Mouse (Mus musculus) kidney, postnatal 10 days (tissue): Measurements from ENCODE around the gene Gm5089.
"Not testable (repeated sequence)": the region's sequence is repeated elsewhere in the genome, so short reads cannot be mapped to it uniquely, and the experiment has no call there.

Experiments
- DNase-seq: peaks from one replicate; pipeline ENCODE4 v3.0.0; 2021; ENCODE audit warnings: mixed read lengths

Gene Gm5089

DNA sequence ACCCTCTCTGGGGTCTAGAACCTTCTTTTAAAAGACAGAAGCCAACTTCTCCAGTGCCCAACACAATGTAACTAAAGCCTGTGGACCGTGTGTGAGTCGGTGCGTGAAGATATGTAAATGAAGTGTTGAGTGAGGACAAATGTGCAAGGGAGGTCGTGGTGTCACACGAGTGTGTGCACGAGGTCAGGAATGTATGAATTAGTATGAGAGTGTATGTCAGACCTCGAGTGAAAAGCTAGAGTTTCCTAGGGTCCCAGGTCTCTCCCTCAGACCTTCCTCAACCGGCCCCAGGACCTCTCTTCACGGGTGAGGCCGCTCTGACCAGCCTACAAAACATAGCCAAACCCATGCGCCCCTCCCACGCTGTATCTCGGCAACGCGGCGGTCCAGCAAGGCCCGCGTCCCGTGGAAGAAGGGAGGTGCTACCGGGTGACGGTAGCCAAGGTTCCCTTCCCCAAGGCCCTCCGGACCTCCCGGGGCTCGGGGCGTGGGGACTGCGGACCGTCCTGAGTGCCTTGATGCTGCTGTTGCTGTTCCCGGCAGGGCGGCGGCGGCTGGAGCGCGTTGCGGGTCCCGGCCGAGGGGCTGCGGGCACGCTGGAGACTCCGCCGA is 12.3 kb upstream of the Gm5089 start:
- no peak for DNase-seq

GRCm38 (mm10) chr14:122462689-122463079 is 11.8 kb upstream of the Gm5089 start:
- no peak for DNase-seq

- DNase-seq, result no peak
These were observed 11.1 kb upstream of the Gm5089 start for GRCm38 (mm10) chr14:122461966-122462365.

GRCm38 (mm10) chr14:122461500-122461899 is 10.6 kb upstream of the Gm5089 start:
- no peak for DNase-seq

- no peak for DNase-seq
These were observed 9.3 kb upstream of the Gm5089 start for GRCm38 (mm10) chr14:122460226-122460625.

DNA sequence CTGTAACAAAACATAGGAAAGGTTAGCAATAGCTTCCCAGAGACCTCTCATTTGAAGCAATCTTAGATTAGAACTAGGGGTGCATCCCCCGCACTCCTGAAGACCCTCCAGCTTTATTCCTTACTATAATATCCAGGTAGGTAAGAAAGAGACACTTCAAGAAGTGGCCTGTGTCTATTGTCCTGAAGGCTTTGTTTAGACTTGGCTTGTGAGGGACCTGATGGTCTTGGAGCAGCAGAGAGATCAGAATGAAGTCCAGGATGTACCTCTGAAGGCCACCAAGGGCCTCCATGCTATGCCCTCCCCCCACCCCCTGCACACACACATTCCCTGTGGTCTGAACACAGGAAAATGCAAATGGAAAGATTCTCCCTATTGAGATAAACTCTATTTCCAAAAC is 8.9 kb upstream of the Gm5089 start:
- DNase-seq, result no peak

DNA sequence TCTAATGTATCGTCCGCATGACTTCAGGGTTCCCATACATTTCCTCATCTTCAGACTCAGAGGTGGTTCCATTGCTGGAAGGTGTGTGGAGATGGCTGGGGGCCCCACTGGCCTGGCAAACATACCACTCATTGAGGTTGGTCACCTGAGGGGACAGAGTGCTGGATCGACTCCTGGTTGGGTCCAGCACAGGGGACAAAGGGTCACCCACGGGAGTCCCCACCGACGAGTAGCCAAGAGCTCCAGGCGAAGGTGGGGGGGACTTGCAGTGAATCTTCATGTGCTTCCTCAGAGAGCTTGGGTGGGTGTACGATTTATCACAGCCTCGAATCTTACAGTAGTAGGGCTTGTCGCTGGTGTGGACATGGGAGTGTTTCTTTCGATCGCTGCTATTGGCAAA is 8.4 kb upstream of the Gm5089 start:
- DNase-seq, result not testable (repeated sequence)

- DNase-seq, result no peak
These were observed 4.6 kb upstream of the Gm5089 start for GRCm38 (mm10) chr14:122455562-122455958.

DNA sequence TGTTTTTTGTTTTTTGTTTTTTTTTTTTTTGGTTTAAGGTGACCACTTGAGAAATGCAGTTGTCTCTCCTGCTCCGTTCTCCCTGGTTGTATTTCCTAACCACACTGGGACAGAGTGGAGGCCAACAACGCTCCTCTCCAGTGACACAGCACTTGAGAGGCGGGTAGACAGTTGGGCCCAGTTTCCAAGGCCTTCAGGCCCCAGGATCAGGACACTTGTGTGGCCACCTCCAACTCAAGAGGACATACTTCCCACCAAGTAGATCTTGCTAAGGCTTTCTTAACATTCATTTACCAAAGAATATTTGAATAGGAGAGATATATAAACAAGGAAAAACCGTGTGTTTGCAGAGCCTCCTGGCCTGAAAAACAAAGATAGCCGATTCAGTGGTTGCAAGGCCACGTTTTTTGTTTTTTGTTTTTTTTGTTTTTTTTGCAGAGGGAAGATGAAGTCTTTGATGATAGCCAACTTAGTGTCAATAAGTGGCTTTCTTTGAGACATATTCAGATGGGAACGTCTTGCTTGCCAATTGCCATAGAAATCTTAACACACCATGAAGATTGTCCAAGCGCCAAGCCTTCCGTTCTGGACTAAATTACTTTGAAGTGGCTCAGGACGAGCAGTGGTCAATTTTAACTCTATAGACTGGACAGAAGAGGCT is 4.1 kb upstream of the Gm5089 start:
- DNase-seq, result no peak

GRCm38 (mm10) chr14:122453996-122454738 is 3.3 kb upstream of the Gm5089 start:
- DNase-seq, result no peak

- DNase-seq, result peak; percentile 32
These were observed 2.6 kb upstream of the Gm5089 start for GRCm38 (mm10) chr14:122453388-122453995.

DNA sequence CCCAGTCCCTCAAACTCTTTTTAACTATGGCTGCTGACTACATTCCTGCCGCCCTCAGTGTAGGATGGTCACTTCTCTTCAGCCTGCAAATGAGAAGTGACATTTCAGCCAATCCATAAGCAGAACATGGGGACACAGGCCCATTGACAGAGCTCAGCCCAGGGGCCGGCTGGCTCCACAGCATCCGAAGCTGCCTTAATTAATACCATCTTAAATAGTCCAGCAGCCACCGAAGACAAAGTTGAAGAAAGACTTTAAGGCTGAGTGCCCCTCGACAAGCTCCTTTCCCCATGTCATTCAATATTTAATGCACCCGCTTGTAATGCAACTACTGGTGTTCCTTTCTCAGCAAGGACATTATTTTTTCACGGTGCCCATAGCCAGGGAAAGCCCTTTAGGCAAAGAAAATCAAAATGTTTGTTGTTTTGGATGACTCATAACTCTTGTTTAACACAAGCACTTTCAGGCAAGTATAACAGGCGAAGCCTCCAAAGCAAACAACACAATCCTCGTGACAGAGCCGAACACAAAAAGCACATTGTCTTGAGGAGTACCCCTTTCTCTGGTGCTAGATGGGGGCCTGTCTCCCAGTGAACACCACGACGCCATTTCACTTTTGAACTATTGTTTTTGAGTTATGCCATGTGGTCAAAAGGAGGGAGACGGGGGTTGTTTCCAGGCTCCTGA is 1.9 kb upstream of the Gm5089 start:
- DNase-seq, result no peak

DNA sequence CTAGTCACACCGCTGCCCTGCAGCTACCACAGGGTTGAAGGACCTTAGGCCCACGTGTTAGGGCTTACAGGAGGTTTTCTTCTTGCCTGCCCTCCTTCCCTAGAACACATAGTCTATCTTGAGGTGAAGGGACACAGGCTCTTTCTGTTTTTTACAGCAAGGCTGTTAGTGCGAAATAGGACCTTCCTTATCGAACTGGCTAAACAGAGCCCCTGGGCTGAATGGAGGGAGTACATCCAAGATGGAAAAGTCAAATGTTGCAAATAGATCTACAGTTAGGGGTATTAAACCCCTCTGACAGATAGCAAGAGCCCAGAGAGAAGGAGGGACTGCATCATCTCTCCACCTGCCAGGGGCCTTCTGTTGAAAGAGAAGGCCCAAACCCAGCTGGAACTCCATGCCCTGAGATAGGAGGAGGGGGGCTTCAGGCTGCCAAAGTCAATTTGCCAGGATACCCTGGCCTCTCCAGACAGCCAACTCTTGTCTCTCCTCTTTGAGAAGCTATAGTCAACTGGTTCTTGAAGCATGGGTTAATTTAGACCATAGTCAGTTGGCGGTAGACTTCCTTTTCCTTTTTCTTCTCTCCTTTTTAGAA is 733 bp upstream of the Gm5089 start:
- DNase-seq, result no peak

DNA sequence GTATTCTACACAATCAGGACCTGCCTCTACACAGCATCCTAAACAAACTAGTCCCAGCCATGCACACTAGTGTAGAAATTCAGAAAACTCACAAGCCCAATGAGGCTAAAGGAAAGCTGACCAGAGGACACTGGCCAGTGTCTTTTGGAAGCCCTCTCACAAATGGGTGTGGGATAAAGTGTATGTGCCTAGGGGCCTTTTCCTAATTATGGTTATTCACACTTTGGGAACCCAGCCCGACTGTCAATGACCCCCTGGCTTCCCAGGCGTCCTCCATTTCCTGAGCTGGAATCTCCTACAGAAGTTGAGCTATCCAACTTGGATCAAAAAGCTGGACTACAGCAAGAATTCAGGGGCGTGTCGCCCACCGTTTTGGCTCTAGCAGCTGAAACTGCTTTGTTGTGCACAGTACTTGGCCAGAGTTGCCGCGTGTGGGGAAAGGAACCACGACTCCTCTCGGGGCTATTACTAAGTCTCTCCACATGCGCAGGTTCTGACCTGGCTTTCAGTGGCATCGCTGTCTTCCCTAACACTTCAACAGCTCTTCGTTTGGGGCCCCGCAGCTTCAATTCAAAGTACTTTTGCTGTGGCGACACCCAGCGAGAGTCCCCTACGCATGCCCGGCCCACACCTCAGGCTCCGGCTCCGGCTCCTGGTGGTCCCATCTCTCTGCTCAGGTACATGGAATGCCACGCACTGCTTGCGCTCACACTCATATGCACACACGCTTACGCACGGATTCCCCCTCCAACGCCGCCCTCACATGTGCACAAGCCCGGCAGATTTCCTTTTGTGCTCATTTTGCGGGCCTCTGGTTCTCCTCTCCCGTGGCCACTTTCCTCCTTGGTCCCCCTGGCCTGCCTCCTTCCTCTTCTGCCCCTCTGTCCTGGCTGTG is 1.1 kb downstream of the Gm5089 start:
- no peak for DNase-seq

DNA sequence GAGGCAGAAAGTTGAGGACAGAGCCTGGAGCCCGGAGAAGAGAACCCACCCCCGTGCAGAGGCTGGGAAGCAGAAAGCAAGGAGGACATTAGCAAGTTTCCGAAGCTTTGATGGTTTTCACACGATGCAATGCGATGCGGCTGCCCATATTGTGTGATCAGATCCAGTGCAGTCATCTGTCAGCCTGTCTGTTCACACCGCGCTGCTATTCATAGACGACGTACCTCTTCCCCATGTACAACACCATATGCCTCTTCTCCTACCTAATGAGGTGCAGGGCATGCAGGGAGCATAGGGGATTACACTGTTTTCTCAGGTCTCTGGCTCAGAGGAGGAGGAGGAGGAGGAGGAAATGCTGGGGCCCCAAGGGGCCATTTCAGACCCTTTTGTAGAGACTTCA is 14.1 kb downstream of the Gm5089 start:
- no peak for DNase-seq

GRCm38 (mm10) chr14:122434039-122434438 is 16.9 kb downstream of the Gm5089 start:
- DNase-seq, result no peak

GRCm38 (mm10) chr14:122432558-122432957 is 18.4 kb downstream of the Gm5089 start:
- no peak for DNase-seq

- no peak for DNase-seq
These were observed 23.3 kb downstream of the Gm5089 start for GRCm38 (mm10) chr14:122427654-122428053.

- no peak for DNase-seq
These were observed 23.7 kb downstream of the Gm5089 start for GRCm38 (mm10) chr14:122427204-122427560.

DNA sequence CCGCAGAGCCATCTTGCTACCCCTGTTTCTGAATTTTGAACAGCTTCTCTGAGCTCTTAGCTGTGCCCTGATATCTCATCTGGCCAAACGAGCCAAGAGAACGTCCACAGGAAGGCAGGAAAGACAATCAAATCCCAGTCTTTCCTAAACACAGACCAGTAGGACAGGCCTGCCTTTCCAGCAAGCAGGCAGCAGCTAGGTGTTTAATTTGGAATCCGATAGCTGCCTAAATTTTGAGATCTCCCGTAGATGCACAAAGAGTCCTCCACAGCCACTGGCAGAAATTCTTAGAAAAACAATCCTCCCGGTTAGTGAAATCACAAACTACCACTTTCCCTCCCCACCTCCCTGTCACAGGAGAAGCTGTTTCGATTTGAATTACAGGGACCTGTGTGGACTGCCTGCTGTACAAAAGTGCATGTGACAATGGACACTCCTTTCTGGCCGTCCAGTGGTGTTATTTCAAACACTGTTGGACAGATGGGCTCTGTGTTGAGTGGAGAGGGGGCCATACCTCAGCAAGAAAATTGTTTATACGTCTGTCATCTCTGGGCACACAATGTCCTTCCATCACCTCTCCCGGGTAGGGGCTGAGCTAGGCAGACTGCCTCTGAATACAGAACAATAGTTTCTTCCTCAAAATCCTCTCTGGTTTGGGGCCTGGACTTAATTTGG is 24.2 kb downstream of the Gm5089 start:
- DNase-seq, result no peak

- DNase-seq, result no peak
These were observed 26.5 kb downstream of the Gm5089 start for GRCm38 (mm10) chr14:122424441-122424840.
